Mouse (Mus musculus) forebrain, embryonic 14.5 days (tissue): ENCODE results near the gene Apobec1. TPM values are rescaled to one million over a fixed set of nuclear protein-coding genes. Genes with fewer than 3 reads are reported as not detected.
A peak's percentile ranks its signal among the peaks of the same experiment; 100 is the strongest.
"Not testable (repeated sequence)": the region's sequence is repeated elsewhere in the genome, so short reads cannot be mapped to it uniquely, and the experiment has no call there.

Experiments used
- ATAC-seq: fragments of 200-750 bp; cut with Nextera tagmentation; 2 replicates; pipeline ENCODE4 v1.8.0; 2017; ENCODE audit warnings: mild to moderate bottlenecking, moderate library complexity
- DNase-seq: peaks from one replicate; pipeline ENCODE4 v3.0.0-alpha.2; 2015; ENCODE audit warnings: low spot score
- H3K27ac ChIP-seq: fragments of 300-500 bp; sonication (generic); 2 replicates; pipeline ENCODE4 v1.5.1; 2014; ENCODE audit warnings: low read depth, mild to moderate bottlenecking, control low read depth, low read length, moderate library complexity
- H3K27me3 ChIP-seq: fragments of 300-500 bp; sonication (generic); replicated peaks from 2 replicates; pipeline ENCODE4 v1.6.1; 2014; ENCODE audit warnings: low read length, control low read depth, mixed read lengths; ENCODE audit not compliant: control insufficient read depth, insufficient read depth
- H3K36me3 ChIP-seq: fragments of 300-500 bp; sonication (generic); 2 replicates; pipeline ENCODE4 v1.6.1; 2014; ENCODE audit warnings: low read length, control low read depth; ENCODE audit not compliant: control insufficient read depth, insufficient read depth
- H3K4me1 ChIP-seq: fragments of 300-500 bp; sonication (generic); 2 replicates; pipeline ENCODE4 v1.6.1; 2014; ENCODE audit warnings: antibody characterized with exemption, low read length, control low read depth; ENCODE audit not compliant: control insufficient read depth, insufficient read depth
- H3K4me2 ChIP-seq: fragments of 300-500 bp; sonication (generic); 2 replicates; pipeline ENCODE4 v1.6.1; 2014; ENCODE audit warnings: mild to moderate bottlenecking, control low read depth, low read length
- H3K4me3 ChIP-seq: fragments of 300-500 bp; sonication (generic); 2 replicates; pipeline ENCODE4 v1.5.1; 2014; ENCODE audit warnings: low read depth, low read length, control low read depth
- H3K9ac ChIP-seq: fragments of 300-500 bp; sonication (generic); 2 replicates; pipeline ENCODE4 v1.6.1; 2014; ENCODE audit warnings: mild to moderate bottlenecking, low read length, control low read depth, moderate library complexity
- H3K9me3 ChIP-seq: fragments of 300-500 bp; sonication (generic); replicated peaks from 2 replicates; pipeline ENCODE4 v1.6.1; 2016; ENCODE audit warnings: low read length, control low read depth, mixed read lengths; ENCODE audit not compliant: control insufficient read depth
- WGBS: fragments of 180-500 bp; shearing (Covaris S2); extraction: QIAGEN DNeasy Blood & Tissue Kit; methylation state at CpG from one replicate; pipeline ENCODE4 v1.1.7; 2014; 5-methylcytosine and 5-hydroxymethylcytosine counted together
- polyA plus RNA-seq: library from polyadenylated mRNA; unstranded; fragments of >200 nt; fragmentation: Nextera tagmentation; extraction: Ambion mirVana; gene quantifications from 2 replicates; pipeline ENCODE4 v1.2.1, GENCODE M21; 2014

The Apobec1 gene
- polyA plus RNA-seq, 1 experiment from 2014 or later, result 4.3 TPM

DNA sequence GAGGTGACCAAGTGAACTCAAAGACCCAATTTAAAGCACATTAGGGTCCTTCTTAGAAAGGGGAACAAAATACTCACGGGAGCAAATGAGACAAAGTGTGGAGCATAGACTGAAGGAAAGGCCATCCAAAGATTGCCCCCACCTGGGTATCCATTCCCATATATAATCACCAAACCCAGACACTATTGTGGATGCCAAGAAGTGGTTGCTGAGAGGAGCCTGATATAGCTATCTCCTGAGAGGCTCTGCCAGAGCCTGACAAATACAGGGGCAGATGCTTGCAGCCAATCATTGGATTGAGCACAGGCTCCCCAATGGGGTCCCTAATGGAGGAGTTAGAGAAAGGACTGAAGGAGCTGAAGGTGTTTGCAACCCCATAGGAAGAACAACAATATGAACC lies 27.2 kb downstream of the Apobec1 start:
- not testable (repeated sequence) for H3K4me3 ChIP-seq, ATAC-seq, H3K4me2 ChIP-seq, H3K9ac ChIP-seq, H3K4me1 ChIP-seq, H3K27ac ChIP-seq, DNase-seq, H3K9me3 ChIP-seq, H3K27me3 ChIP-seq, H3K36me3 ChIP-seq
- 94% methylated on average over 1 of the region's 1 CpGs for WGBS

DNA sequence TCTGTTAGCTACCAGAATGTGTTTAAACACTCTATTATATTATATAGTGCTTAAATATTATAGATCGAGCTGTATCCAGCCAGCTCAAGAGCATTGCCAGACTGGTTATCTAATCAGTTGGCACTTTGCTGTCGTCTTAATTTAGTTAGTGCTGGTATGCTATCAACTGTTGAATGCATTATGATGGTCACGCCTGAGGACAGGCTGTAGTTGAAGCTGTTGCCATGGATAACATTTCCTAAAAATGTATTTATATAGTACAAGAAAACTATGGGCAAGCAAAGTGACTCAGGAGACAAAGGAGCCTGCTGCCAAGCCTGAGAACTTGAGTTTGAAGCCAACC lies 30.7 kb downstream of the Apobec1 start:
- H3K27ac ChIP-seq, result no peak overlapping the region
- WGBS, result 91% methylated on average over 3 of the region's 3 CpGs
- ATAC-seq, result no peak
- no peaks in the 10 kb centered on the region for H3K4me1 ChIP-seq
- no peak for DNase-seq
- H3K9me3 ChIP-seq, result no peaks in the 10 kb centered on the region
- H3K9ac ChIP-seq, result no peak overlapping the region
- H3K4me2 ChIP-seq, result no peak overlapping the region
- H3K27me3 ChIP-seq, result no peaks in the 10 kb centered on the region
- no peaks in the 10 kb centered on the region for H3K36me3 ChIP-seq
- H3K4me3 ChIP-seq, result no peak overlapping the region

DNA sequence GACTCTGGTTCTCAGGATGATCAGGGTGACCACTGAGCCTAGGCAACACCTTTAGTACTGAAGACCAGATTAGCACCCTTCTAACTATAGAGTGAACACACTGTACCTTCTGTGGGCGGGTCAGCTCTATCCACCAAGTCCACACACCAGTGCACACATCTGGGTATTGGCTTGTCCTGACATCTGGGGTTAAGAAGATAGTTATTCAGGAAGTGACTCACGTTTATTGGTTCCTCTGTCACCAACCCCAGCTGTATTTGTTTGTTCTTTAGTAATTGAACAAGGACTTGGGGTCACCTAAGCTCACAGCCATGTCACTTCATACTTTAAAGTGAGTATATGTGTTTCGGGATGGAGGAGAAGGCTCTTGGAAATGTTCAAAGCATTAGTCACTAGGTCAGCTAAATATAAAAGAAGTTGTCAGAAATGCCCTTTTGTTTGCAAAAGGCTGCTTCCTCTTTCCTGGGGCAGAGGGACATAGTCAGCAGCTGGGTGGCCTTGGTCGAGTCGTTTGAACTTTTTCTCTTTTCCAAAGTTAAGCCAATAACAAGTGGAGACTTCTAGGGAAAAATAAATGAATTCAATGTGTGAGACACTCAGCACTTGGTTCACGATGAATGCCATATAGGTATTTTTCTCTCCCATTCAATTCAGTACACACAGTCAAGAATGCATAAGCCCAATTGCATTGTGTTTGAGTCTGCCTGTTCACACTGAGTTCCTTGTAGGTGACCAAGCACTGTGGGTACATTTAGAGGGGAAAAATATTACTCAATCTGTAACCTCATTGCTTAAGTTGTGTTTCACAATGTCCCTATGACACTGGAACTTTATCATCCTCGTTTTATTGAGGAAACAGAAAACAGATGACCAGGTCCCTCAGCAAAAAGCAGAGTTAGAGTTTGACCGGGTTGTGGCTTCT lies 31.3 kb downstream of the Apobec1 start:
- Histone ChIP-seq H3K9me3 (no peaks in the 10 kb centered on the region), H3K4me2 (no peak overlapping the region), H3K4me3 (no peak overlapping the region), H3K36me3 (no peaks in the 10 kb centered on the region), H3K27ac (no peak overlapping the region), H3K9ac (no peak overlapping the region), H3K4me1 (no peaks in the 10 kb centered on the region), H3K27me3 (no peaks in the 10 kb centered on the region)
- no peak for DNase-seq
- no peak for ATAC-seq
- 73% methylated on average over 8 of the region's 8 CpGs for WGBS

DNA sequence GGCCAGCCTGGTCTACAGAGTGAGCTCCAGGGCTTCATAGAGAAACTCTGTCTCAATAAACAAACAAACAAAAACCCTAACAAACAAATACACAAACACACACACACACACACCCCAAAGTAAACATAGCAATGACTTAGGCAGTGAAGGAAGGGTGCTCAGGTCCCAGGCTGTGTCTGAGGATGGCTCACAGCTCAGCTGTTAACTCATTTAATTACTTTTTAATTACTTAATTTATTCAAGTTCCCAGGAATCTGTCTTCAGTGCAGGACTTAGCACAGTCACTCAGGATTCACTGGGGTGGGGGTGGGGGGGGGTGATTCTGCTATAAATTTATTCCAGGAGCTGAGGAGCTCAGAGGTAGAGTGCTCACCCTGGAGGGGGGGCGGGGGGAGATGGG lies 32.5 kb downstream of the Apobec1 start:
- no peak overlapping the region for H3K4me3 ChIP-seq
- no peaks in the 10 kb centered on the region for H3K36me3 ChIP-seq
- no peak for DNase-seq
- no peak overlapping the region for H3K4me2 ChIP-seq
- no peak; the same call in 1 of the 2 replicates for ATAC-seq
- H3K9ac ChIP-seq, result no peak overlapping the region
- H3K27me3 ChIP-seq, result no peaks in the 10 kb centered on the region
- no peaks in the 10 kb centered on the region for H3K4me1 ChIP-seq
- WGBS, result 50% methylated on average over 1 of the region's 1 CpGs
- H3K9me3 ChIP-seq, result no peaks in the 10 kb centered on the region
- H3K27ac ChIP-seq, result no peak overlapping the region

DNA sequence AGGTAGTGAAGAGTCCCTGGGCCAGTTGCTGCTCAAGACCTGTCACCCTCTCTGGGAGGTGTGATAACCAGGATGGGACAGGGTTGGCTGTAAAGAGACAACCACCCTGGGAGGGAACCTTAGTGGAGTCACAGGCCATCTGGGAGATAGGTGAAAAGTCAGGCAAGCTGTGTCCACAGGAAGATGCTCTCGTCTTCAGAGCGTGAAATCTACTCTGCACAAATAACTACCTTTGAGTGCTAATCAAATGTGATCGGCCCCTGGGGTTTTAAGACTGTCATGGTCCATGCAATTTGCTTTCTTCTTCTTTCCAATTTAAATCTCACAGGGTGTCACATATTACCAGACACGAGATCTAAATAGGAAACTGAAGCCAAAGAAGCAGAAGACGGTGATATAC lies 33.1 kb downstream of the Apobec1 start:
- no peak for DNase-seq

DNA sequence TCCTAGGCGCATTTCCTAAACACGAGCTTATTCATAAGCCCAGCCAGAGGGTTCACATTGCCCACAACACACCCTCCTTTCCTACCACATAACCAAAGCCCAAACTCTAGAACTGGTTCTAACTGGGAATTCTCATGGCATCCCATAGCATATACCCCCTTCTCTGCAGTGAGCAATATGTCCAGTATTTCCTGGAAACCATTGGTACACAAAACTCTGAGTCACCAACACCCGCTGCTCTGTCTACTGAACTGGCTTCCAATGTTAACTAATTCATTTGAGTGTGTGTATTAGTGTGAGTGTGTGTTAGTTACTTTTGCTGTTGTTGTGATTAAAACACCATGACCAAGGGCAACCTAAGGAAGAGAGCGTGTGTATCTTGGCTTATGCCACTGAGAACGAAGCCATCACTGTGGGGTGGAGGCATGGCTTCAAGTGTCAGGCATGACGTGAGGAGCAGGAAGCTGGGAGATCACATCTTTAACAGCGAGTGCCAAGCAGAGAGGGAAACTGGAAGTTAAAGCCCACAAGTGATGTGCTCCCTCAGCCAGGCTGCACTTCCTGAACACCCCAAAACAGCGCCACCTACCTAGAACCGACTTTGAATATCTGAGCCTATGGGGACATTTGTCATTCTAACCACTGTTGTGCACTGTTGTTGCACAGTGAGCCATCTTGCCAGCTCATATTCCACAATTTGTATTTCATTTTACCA lies 37.0 kb downstream of the Apobec1 start:
- no peak overlapping the region for H3K4me2 ChIP-seq
- no peak overlapping the region for H3K9ac ChIP-seq
- WGBS, result 90% methylated on average over 9 of the region's 9 CpGs
- H3K27ac ChIP-seq, result no peak overlapping the region
- H3K4me1 ChIP-seq, result no peaks in the 10 kb centered on the region
- no peak for ATAC-seq
- DNase-seq, result no peak
- no peaks in the 10 kb centered on the region for H3K27me3 ChIP-seq
- H3K9me3 ChIP-seq, result no peaks in the 10 kb centered on the region
- H3K36me3 ChIP-seq, result no peaks in the 10 kb centered on the region
- no peak overlapping the region for H3K4me3 ChIP-seq

More for the DNA sequence above, 33.1 kb downstream of the Apobec1 start:
- no peak for ATAC-seq
- no peaks in the 10 kb centered on the region for H3K36me3 ChIP-seq
- H3K4me3 ChIP-seq, result no peak overlapping the region
- H3K9me3 ChIP-seq, result no peaks in the 10 kb centered on the region
- H3K4me2 ChIP-seq, result no peak overlapping the region
- WGBS, result 80% methylated on average over 5 of the region's 5 CpGs
- H3K27ac ChIP-seq, result no peak overlapping the region
- H3K4me1 ChIP-seq, result no peaks in the 10 kb centered on the region
- no peak overlapping the region for H3K9ac ChIP-seq
- no peaks in the 10 kb centered on the region for H3K27me3 ChIP-seq

DNA sequence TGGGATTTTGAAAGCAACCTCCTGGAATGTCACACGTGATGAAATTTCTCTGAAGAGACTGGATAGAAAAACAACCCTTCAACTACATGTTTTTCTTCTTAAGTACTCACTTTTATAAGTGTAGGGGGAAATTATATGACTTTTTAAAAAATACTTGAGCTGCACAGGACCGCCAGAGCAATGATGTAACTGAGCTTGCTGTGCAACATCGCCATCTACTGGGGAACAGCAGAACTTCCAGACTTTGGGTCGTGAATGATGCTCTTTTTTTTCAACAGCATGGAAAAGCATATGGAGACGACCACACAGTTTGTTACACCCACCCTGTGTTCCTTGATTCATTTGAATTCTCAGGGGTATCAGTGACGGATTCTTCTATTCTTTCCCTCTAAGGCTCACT lies 39.8 kb downstream of the Apobec1 start:
- Histone ChIP-seq H3K27me3 (no peaks in the 10 kb centered on the region), H3K9me3 (no peaks in the 10 kb centered on the region), H3K9ac (no peak overlapping the region; the same call in 1 of the 2 replicates), H3K4me2 (peak overlapping the region; percentile 35), H3K4me1 (no peaks in the 10 kb centered on the region), H3K36me3 (no peaks in the 10 kb centered on the region), H3K27ac (no peak overlapping the region), H3K4me3 (peak overlapping the region; percentile 7; the same call in 1 of the 2 replicates)
- DNase-seq (peak; percentile 89), ATAC-seq (peak; percentile 38; the same call in 1 of the 2 replicates)
- 3% methylated on average over 6 of the region's 6 CpGs for WGBS

DNA sequence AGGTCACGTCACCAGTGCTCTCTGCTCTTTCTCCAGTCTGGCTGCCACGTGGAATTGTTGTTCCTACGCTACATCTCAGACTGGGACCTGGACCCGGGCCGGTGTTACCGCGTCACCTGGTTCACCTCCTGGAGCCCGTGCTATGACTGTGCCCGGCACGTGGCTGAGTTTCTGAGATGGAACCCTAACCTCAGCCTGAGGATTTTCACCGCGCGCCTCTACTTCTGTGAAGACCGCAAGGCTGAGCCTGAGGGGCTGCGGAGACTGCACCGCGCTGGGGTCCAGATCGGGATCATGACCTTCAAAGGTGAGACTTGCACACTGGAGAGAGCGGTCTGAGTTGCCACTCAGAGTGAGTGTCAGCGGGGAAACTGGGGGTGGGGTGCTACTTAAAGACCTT lies 41.2 kb downstream of the Apobec1 start:
- H3K27me3 ChIP-seq, result no peaks in the 10 kb centered on the region
- H3K9me3 ChIP-seq, result no peaks in the 10 kb centered on the region
- no peak for DNase-seq
- H3K27ac ChIP-seq, result no peak overlapping the region
- H3K4me1 ChIP-seq, result no peaks in the 10 kb centered on the region
- H3K9ac ChIP-seq, result no peak overlapping the region
- 85% methylated on average over 20 of the region's 20 CpGs for WGBS
- no peak overlapping the region for H3K4me3 ChIP-seq
- no peak overlapping the region for H3K4me2 ChIP-seq
- H3K36me3 ChIP-seq, result no peaks in the 10 kb centered on the region
- ATAC-seq, result peak; percentile 25

DNA sequence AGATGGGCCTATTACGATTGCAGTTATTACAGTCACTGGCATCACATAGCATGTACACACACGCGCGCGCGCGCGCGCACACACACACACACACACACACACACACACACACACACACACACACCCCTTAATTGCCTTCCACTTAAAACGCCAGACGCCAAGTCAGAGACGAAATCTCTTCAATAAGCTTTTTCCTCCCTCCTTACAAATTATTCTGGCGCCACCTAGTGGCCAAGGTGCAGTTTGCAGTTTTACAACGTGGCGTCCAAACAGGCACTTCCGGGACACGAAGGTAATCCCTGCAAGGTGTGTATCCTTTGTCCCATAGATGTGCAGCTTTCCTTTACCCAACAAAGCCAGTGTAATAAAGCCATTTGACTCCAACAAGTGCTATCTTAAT lies 41.8 kb downstream of the Apobec1 start:
- Histone ChIP-seq H3K4me2 (peak overlapping the region; percentile 32), H3K27me3 (no peaks in the 10 kb centered on the region), H3K4me3 (0 out of 2 replicates have a peak overlapping the region, but pooled peaks have one; percentile 4), H3K36me3 (no peaks in the 10 kb centered on the region), H3K9ac (no peak overlapping the region), H3K27ac (no peak overlapping the region), H3K4me1 (no peaks in the 10 kb centered on the region), H3K9me3 (no peaks in the 10 kb centered on the region)
- WGBS, result 4% methylated on average over 17 of the region's 17 CpGs
- ATAC-seq (peak; percentile 63), DNase-seq (peak; percentile 94)
